Mouse (Mus musculus): ENCODE data around the gene Timm22.

GRCm38 (mm10) chr11:76385017-76385416 is 21.7 kb upstream of the Timm22 start:
- TF ChIP-seq CTCF (IDR thresholded peaks at IDR 0.05; ENCODE audit: extremely low read depth, insufficient read depth, low read length) (no peak), POLR2A (IDR thresholded peaks at IDR 0.05; ENCODE audit: extremely low read depth, insufficient read depth, low read length) (no peak)
